Mouse (Mus musculus): ENCODE results near the gene Prm1.

The Prm1 gene

DNA sequence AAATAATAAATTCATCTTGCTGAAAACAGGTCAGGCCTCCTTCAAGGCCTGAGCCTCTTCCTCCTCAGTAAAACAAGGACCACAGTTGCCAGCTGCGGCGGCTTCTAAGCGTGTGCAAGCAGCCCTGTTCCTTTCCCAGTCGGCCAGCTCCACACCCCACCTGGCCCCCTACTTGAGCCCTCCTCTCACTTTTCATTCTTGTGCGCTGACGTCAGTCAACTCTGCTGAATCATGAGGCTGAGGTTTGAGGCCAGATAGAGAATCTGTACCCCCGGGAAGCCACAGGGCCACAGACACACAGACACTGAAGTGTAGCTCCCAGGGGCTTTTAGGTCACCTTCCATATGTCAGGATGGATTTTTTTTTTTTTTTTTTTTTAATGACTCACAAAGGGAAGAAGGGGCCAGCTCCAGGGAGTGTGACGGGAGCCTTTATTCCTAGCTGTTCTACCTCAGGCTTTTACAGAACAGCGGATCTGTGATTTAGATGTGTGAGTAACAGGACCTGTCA is 23.7 kb downstream of the Prm1 start:
- no peak for DNase-seq

DNA sequence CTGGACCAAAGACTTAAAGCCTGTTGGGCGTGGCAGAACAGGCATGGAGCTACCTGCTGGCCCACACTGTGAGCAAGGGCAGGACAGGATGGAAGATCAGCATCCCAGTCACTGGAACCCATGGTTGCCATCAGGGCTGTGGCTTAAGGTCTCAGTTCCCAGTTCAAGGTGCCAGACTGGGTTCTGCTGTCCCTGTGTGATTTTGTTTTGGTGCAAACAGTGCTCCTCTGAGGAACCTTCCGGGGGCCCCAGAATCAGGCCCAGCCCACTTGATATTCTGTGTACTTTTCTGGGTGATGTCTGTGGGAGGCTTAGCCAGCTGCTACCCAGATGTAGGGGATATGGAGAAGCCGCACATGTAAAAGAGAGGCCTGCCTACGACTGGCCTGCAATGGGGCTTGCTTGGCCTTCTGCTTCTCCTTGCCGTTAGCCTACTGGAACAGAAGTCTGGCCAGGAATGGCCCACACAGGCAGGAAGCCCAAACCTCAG is 25.0 kb downstream of the Prm1 start:
- no peak for DNase-seq

DNA sequence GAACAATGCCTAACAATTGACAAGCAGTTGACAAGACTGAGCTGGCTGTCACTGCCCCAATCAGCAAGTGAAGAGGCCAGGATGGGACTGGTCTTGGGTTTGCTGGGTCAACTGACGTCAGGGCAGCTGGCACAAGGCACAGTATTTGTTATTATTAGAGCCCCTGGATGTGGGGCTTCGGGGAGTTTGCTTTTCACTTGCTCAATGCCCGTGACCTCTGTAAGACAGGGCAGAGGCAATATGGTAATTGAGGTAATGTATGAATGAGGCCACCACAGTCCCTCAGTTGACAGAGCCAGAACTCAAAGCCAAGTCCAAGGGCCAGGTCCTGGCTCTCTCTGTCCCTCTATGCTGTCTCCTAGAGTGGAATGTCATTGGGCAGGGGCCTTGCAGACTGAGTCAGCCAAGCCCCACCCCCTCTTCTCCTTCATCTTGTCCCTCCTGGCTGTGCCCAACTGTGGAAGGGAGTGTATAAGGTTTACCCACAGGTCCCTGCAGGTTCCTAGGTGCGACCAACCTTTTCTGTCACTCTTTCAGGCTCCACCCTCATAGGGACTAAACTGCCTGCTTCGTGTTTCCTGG is 28.0 kb downstream of the Prm1 start:
- DNase-seq, result no peak

DNA sequence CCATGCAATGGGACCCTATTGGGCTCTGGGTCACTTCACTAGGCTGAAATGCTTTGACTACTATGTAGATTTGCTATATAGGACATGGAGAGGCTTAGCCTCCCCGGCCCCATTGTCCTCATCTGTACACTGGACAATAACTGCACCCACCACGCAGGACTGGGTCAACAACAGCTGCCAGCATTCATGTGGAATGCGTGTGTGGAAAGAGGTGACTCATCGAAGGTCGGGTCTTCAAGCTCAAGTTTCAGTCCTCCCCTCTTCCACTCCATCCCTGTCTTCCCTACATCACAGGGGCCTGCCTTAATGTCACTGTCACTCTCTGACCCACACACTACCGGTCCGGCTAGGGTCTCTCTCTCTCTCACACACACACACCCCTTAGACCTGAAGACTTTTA is 29.3 kb downstream of the Prm1 start:
- DNase-seq, result no peak

DNA sequence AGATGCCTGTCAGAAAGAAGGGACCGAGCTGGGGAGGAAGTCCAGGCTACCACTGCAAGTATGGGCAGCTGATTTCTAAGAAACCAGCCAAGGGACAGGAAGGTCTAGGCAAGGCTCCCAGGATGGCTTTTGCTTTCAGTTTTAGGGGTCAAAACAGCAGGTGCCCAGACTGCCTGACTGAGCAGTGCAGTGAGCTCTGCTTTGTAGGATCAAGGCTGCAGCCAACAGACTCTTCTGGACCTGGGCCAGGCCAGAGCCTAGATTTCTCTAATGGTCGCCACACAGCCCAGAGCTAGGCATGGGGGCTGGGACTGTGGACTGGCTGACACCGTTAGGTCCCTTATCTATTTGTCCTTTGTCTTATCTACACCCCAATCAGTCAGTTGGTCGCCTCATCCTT is 30.9 kb downstream of the Prm1 start:
- DNase-seq, result no peak

DNA sequence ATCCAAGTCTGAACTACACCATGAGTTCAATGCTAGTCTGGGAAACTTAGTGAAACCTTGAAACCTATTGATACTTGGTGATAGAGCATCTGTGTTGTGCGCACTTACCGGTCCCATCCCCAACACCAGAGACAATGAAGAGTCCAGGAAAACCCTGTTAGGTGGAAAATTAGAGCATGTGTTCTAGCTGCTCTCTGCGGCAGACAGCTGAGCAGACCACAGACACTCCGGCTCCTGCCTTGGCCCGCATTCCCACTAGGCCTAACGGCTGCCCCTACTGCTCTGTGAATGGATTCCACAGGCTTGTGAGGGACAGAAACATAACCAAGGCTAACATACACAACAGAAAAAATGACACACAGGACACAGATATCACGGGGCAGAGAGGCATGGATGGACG is 32.1 kb downstream of the Prm1 start:
- no peak for DNase-seq

DNA sequence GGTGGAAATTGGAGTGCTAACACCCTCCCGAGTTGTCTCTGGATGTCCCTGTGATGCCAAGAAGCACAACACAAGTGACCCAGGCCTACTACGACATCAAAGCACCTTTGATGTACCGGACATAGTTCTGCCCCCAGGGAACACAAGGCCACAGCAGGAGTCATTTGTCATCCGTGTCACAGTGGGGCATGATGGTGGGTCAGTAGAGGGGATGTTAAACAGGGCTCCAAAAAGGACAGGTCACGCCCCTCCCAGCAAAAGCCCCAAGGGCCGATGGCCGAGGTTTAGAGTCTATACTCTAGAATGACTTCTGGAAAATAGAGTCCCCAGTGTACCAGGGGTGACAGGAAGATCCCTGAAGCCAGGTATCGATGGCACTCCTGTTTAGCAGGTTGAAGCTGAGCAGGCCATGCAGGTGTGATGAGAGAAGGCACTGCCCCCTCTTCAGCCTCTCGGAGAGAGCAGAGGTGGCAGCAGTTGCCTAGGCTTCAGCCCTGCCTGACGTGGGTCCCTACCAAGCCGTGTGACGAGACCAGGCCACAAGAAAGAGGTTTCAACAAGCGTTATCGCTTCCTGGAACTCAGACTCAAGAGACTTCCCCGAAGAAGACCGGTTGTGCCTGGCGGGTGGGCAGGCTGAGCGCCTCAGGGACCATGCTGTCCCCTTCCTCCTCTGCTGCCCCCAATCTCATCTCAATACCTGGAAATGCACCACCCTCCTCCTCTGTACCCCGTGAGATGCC is 33.7 kb downstream of the Prm1 start:
- no peak for DNase-seq

DNA sequence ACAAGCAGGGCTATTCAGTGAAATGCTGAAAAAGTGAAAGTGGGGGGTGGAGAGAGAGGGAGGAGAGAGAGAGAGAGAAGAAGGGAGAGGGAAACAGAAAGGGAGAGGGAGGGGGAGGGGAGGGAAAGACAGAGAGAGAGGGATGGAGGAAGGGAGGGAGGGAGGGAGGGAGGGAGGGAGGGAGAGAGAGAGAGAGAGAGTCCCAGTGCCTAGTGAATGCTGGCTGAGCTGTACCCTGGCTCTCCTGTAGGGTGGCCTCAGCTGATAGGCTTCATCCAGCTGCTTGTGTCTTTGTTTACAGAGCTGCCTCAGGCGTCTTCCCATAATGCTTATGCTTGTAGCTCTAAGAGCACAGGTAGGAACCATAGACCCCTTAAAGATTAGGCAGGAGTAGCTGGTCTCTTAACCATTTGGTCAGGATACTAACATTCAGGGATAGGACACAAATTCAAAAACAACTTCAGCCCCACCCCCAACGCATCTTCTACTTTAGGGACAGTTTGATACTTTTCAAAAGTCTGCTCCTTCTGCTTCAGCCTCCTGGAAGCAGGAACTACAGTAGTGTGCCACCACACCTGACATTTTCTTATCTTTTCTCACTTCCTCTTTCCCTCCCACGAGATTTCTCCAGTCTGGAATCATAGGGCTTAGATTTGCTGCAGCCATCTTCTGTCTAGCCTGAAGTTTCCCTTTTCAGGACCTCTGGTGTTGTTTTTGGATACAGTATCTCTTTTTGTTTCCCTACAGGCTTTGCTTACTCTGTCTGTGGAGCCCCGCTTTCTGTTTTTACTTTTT is 34.9 kb downstream of the Prm1 start:
- no peak for DNase-seq

DNA sequence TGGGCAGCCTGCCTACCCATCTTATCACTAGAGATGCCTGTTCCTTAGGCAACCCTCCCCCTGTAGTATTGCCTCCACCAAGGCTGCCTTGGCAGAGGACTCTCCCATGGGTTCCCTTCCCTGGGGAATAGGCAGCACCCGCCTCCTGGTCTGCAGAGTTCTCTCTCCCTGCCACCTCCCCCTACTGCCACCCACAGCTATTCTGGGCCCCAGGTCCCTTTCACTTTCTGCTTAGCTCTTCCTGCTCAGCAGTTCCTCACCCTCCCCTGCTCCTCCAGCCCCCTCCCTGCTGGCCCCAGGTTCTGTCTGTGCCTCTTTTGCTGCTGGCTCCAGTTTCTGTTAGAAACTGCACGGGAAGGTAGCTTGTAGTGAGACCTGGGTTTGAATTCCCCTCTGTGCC is 36.0 kb downstream of the Prm1 start:
- no peak for DNase-seq

DNA sequence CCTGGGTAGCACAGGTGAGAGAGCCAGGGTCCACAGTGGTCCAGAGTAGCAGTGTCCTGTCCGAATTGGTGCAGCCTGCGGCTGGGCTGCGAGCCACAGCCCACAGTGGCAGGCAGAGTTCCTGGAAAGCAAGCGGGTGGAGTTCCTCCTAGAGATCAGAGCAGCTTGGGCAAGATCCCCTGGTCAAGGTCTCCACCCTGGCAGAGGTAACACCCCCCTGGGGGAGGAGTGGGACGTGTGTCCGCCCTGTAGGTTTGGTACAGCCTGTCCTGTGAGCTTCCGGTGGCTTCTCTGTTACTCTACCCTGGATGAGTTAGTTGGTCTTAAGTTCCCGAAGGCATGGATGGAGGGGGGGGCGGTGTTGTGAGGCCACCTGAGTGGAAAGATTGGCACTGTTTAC is 36.8 kb downstream of the Prm1 start:
- no peak for DNase-seq

DNA sequence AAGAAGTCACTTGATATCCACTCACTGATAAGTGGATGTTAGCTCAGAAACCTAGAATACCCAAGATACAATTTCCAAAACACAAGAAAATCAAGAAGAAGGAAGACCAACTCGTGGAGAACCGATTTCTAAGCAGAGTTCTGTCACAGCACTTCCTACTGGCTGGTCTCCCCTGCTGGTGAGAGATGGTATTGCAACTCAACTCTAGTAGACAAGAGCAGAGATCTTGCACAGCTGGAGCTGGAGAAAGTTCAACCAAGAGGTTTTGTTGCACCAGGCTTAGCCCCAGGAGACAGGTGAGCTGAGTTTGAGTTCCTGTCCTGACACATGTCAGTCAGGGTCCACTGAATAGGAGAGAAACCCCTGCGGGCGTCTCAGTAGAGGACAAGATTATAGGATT is 38.5 kb downstream of the Prm1 start:
- peak; percentile 73 to 78 for DNase-seq

DNA sequence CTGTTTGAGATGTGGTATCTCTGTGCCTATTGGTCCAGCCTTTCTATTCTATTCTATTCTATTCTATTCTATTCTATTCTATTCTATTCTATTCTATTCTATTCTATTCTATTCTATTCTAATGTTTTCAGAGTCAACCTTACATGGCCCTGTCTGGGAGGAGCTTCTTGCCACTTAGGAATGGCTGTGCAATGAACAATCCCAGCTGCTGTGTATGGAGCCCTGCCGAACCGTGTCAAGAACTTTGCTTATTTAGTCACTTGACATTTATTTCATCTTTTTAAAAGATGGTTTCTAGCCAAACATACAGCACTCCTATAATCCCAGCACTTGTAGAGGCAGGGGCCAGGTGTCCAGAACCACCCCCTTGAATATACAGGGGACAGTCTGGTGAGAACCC is 41.3 kb downstream of the Prm1 start:
- no peak for DNase-seq

DNA sequence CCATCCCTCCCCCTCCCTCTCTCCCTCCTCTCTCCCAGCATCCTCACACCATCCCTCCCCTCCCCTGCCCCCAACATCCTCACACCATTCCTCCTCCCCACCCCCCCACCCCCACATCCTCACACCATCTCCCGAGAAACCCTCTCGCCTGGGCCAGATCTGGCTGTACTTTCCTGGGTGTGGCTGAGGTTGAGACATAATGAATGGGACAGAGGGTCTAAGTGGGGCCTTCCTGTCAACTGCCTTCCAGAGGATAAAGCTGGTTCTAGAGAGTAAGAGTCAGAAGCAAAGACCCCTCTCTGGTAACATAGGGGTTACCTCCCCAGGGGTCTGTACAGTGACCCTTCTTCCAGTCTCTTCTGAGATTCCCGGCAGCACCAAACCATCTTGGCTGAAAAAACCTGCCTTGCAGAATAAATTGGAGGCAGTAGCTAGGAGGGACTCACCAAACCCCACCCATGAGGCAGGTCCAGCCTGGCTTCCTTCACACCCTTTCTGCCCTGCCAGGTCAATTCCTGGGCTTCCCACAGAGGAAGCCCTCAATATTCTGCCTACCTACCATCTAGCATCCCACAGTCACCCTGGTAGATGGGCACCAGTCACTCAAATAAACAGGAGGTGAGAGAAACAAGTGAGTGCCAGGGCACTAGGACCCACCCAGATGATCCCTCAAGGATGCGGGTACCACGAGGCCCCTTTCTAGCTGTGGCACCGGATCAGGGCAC is 41.9 kb downstream of the Prm1 start:
- DNase-seq, result no peak

DNA sequence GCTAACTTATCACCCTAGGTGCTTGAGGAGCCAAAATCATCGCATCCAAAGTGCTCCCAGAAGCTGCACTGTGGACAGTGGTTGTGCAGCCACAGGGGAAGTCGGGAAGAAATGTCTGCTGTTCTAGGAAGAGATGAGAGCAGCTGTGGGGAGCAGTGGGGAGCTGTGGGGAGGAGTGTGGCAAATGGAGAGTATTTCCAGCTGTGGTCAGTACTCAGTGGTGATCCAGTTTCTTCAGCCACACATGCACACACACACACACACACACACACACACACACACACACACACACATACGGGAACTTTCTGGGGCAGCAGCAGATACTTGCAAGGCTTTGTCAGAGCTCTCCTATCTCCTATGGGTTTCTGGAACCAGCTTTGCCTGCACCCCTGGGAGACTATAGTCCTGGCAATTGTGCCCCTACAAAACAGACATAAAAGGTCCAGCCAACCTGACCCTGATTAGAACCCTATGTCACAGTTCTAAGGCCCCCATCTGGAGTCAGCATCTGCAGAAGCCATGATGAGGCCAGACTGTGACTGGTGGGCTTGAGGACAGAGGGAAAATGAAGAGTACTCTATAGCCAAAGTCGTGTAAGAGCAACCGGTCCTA is 43.0 kb downstream of the Prm1 start:
- DNase-seq, result no peak

DNA sequence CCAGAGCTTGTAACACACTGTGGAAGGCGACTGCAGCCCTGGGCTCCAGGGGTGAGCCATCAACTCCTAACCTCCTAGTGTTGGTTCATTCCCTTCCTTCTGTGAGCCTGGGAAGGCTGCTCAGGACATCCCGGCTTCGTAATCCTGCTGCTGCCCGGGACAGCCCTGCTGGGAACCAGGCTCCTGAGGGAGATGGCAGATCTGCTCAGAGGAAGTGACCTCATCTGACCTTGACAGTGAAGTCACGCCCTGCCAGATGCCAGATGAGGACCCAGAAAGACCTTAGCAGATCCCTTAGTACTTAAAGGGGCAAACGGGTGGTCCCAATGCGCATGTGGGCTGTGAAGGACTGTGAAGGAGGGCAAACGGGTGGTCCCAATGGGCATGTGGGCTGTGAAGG is 44.5 kb downstream of the Prm1 start:
- no peak for DNase-seq

DNA sequence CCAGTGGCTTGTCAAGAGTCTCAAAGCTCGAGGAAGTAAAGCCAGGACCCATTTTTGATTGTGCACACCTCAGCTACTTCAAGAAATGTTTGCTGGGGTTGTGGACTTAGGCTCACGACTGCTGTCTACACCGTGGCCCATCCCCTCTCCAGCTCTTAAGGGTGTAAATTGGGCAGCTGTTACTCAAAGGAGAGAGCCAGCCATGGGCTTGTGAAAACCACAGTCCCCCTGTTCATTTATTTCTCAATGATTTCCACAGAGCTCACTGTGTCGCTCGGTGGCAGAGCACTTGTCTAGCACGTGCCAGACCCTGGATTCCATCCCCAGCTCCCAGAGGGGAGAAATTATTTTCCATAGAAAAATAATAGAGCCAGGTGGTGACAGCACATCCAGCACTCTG is 49.5 kb downstream of the Prm1 start:
- DNase-seq, result no peak

DNA sequence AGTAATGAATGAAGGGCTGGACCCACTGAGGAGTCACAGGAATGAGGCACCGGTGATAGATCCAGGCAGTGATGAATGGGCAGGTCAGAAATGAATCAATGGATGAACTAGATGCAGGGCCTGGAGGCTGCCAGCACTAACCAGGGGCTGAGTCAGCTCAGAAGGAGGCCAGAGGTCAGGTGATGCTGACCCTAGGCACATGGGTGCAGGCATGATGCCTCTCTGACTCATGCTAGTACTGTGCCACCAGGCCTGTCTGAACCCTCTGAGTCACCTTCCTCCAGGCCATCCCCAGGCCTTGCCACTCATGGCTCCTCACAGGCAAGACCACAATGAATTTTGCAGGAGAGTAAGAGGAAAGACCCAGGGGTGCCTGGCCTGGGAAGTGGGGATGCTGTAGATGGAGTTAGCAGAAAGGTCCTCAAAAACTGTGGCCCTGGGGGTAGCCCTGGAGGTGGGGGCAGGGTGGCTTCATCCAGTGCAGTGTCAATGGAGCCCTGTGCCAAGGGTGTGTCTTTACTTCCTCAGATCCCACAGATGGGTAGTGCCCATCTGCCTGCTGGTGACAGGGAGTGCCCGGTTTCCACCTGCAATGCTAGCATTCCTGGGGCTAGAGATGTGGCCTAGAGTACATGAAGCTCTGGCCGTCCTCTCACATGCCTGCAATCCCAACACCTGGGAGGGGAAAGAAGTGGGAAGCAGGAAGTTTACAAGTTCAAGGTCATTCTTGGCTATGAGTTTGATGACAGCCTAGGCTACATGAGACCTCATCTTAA is 50.9 kb downstream of the Prm1 start:
- DNase-seq, result no peak

DNA sequence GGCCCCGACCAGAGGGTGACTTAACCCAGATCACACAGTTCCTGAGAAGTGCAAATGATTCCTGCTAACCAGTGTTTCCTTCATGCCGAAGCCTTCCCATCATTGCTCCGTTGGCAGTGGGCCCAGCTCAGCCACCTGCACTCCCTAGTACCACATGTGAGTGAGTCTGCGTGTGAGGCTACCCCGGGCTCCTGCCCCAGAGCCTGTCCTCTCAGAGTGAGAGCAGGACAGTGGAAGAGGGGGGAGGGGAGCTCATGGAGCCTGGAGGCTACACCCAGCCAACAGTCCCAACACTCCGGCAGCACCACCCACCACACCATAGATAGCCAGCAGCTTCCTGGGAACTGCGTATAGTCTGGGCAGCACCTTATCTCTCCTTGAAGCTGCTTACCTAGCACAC is 55.8 kb downstream of the Prm1 start:
- peak; percentile 82 to 86 for DNase-seq

DNA sequence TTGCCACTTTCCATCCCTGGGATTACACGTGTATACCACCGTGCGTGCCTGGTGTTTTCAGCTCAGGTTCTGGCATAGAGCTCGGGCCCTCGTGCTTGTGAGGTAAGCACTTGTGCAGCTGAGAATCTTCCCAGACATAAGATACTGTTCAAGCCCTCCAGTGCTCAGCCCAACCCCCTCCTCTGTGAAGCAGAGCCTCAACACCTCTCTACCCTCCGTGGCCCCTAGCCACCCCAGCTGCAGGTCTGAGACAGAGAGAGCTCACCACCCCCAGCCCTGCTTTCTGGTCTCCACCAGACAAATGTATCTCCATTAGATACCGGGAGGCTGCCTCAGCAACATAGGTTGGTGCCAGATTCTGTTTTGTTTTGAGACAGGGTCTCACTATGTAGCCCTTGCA is 56.4 kb downstream of the Prm1 start:
- DNase-seq, result no peak
